Mouse (Mus musculus): ENCODE measurements at regions not wholly inside any gene's neighbourhood (a gene's known extent, or its start where the extent isn't known, plus 50 kb on each side); places are given as distances from the start of the nearest gene placed in this dataset.

DNA sequence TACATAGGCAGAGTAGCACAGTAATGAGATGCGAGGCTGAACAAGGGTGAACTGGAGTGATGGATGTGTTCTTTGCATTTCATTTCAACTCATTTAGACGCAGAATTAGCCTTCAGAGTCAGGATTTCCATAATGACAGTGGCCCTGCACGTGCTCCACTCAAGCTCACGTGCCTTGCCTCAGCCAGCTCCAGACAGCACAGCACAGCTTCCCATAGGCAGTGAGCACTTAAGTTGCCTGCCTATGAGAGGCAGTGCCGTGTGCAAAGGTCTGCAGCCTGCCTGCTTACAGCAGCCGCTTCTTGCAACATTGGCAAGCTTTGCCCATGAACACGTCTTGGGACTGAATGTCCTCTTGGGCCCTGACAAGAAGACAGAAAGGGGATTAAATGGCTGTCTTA lies 54.0 kb upstream of the Cpeb4 start:
- no peak for TF ChIP-seq CTCF (conservative IDR thresholded peaks at IDR 0.05 in 1 of 2, IDR thresholded peaks at IDR 0.05 in 1 of 2; ENCODE audit: low read depth in 2 of 2, low read length in 2 of 2)
- no peak for TF ChIP-seq UBTF (IDR thresholded peaks at IDR 0.05; ENCODE audit: low read depth, low read length)
- TF ChIP-seq EP300 (IDR thresholded peaks at IDR 0.05; ENCODE audit: low read length): no peak
- TF ChIP-seq RAD21 (IDR thresholded peaks at IDR 0.05; ENCODE audit: low read depth, low read length): no peak
- TF ChIP-seq CHD2 (IDR thresholded peaks at IDR 0.05; ENCODE audit: low read length): no peak
- TF ChIP-seq E2F4 (IDR thresholded peaks at IDR 0.05; ENCODE audit: insufficient replicate concordance, low read depth, low read length): no peak
- TF ChIP-seq ZKSCAN1 (IDR thresholded peaks at IDR 0.05; ENCODE audit: borderline replicate concordance, low read depth, low read length): no peak
- no peak for TF ChIP-seq ZNF384 (IDR thresholded peaks at IDR 0.05; ENCODE audit: low read depth, low read length)
- no peak for TF ChIP-seq SIN3A (IDR thresholded peaks at IDR 0.05; ENCODE audit: low read length)
- no peak for TF ChIP-seq USF1 (IDR thresholded peaks at IDR 0.05; ENCODE audit: low read depth, low read length)
- TF ChIP-seq MAFK (IDR thresholded peaks at IDR 0.05; ENCODE audit: insufficient replicate concordance, low read length): no peak
- TF ChIP-seq POLR2A (IDR thresholded peaks at IDR 0.05; ENCODE audit: low read depth, low read length): no peak
- TF ChIP-seq HCFC1 (IDR thresholded peaks at IDR 0.05; ENCODE audit: low read depth, low read length): no peak
- no peak for TF ChIP-seq USF2 (conservative IDR thresholded peaks at IDR 0.05; ENCODE audit: low read depth, low read length)

All from CH12.LX (cell line).